Mouse (Mus musculus) spleen, adult 2 months (tissue): ENCODE data around the gene Pla2g4b.

ENCODE experiments used
- CTCF ChIP-seq: fragments of 200-500 bp; IDR thresholded peaks from 2 replicates; pipeline ENCODE4 v1.5.1; 2011; ENCODE audit warnings: mild to moderate bottlenecking, inconsistent platforms; ENCODE audit not compliant: insufficient read depth, insufficient read length, insufficient replicate concordance; ENCODE audit errors: extremely low read depth
- POLR2A ChIP-seq: fragments of 200-500 bp; IDR thresholded peaks from 2 replicates; pipeline ENCODE4 v1.6.1; 2011; ENCODE audit warnings: low read depth, low read length, inconsistent platforms

GRCm38 (mm10) chr2:120011462-120012200, 21.6 kb upstream of the Pla2g4b start:
- TF ChIP-seq CTCF (peak; percentile 35; the same call in 1 of the 2 replicates), POLR2A (no peak)
